Mouse (Mus musculus) kidney, embryonic 16.5 days (tissue): ENCODE measurements around the gene Olfr1362. TPM values are rescaled to one million over a fixed set of nuclear protein-coding genes. Genes with fewer than 3 reads are reported as not detected.

Experiments used
- ATAC-seq: fragments of 200-750 bp; cut with Nextera tagmentation; 2 replicates; pipeline ENCODE4 v1.8.0; 2017; ENCODE audit warnings: moderate TSS enrichment; ENCODE audit not compliant: low FRiP score, low TSS enrichment
- H3K27ac ChIP-seq: fragments of 300-500 bp; sonication (generic); 2 replicates; pipeline ENCODE4 v1.5.1; 2014; ENCODE audit warnings: low read length
- H3K27me3 ChIP-seq: fragments of 300-500 bp; sonication (generic); 2 replicates; pipeline ENCODE4 v1.6.1; 2014; ENCODE audit warnings: low read length, control low read depth, mixed read lengths; ENCODE audit not compliant: insufficient read depth
- H3K36me3 ChIP-seq: fragments of 300-500 bp; sonication (generic); 2 replicates; pipeline ENCODE4 v1.6.1; 2014; ENCODE audit warnings: low read length, control low read depth, mixed read lengths; ENCODE audit not compliant: insufficient read depth
- H3K4me1 ChIP-seq: fragments of 300-500 bp; sonication (generic); 2 replicates; pipeline ENCODE4 v1.6.1; 2014; ENCODE audit warnings: low read length, control low read depth, mixed read lengths; ENCODE audit not compliant: insufficient read depth
- H3K4me2 ChIP-seq: fragments of 300-500 bp; sonication (generic); replicated peaks from 2 replicates; pipeline ENCODE4 v1.6.1; 2014; ENCODE audit warnings: low read depth, low read length
- H3K4me3 ChIP-seq: fragments of 300-500 bp; sonication (generic); 2 replicates; pipeline ENCODE4 v1.5.1; 2014; ENCODE audit warnings: mild to moderate bottlenecking, low read length
- H3K9ac ChIP-seq: fragments of 300-500 bp; sonication (generic); replicated peaks from 2 replicates; pipeline ENCODE4 v1.6.1; 2014; ENCODE audit warnings: low read length
- H3K9me3 ChIP-seq: fragments of 300-500 bp; sonication (generic); 2 replicates; pipeline ENCODE4 v1.6.1; 2016; ENCODE audit warnings: low read length, control low read depth
- WGBS: fragments of 180-500 bp; shearing (Covaris S2); extraction: QIAGEN DNeasy Blood & Tissue Kit; methylation state at CpG from one replicate; pipeline ENCODE4 v1.1.7; 2014; 5-methylcytosine and 5-hydroxymethylcytosine counted together
- polyA plus RNA-seq: library from polyadenylated mRNA; unstranded; fragments of >200 nt; fragmentation: Nextera tagmentation; extraction: Ambion mirVana; gene quantifications from 2 replicates; pipeline ENCODE4 v1.2.1, GENCODE M21; 2015

Olfr1362 gene
- not detected in 2 replicates for polyA plus RNA-seq

DNA sequence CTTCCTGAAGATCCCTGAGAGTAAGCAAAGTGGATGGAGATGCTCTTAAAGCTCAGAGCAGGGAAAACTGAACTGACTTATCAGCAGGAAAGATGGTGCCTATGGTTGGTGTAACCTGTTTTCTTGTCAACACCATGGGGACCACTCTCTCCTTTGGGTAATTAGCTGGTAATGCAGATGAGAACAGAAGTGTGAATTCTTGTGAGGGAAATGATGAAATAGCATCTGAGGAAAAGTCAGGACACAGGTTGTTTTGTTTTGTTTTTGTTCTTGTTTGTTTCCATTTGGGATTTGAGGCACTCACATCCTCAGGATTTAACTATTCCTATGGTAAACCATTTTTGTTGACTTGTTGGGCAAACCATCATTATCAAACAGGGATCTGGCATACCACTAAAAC, at the start of gene Olfr1362:
Olfr1362 (minus strand) TSS at position 101 of the 400 bp plus-strand sequence.
- Histone ChIP-seq H3K36me3 (no peaks in the 10 kb centered on the region), H3K27ac (no peak within 1 kb of the TSS), H3K4me2 (no peak within 1 kb of the TSS), H3K27me3 (no peaks in the 10 kb centered on the region), H3K4me3 (no peak within 1 kb of the TSS), H3K4me1 (no peaks in the 10 kb centered on the region), H3K9me3 (no peaks in the 10 kb centered on the region), H3K9ac (no peak within 1 kb of the TSS)
- ATAC-seq = no peak

DNA sequence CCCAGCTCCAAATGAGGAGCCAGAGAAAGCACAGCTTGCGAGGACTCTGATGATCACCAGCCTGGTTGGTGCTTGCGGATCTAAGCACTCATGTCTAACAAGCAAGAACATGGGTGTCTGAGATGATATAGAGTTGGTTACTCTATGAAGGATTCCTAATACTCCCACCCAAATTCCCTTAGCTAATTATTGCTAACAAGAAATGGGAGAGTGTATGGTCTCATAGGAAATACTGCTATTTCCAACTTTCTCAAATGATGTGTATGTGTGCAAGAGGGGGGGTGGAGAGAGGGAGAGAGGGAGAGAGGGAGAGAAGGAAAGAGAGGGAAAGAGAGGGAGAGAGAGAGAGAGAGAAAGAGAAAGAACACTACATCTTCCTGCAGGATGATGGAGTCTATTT, 49.5 kb upstream of the Olfr1362 start, which contains the start of gene Olfr1361:
Olfr1361 (minus strand) TSS at position 101 of the 400 bp plus-strand sequence.
- H3K4me1 ChIP-seq = no peaks in the 10 kb centered on the region
- no peak within 1 kb of the TSS for H3K4me3 ChIP-seq
- no peak for ATAC-seq
- no peak within 1 kb of the TSS for H3K9ac ChIP-seq
- no peak within 1 kb of the TSS for H3K27ac ChIP-seq
- H3K4me2 ChIP-seq = no peak within 1 kb of the TSS
- H3K36me3 ChIP-seq = no peaks in the 10 kb centered on the region
- no peaks in the 10 kb centered on the region for H3K9me3 ChIP-seq
- H3K27me3 ChIP-seq = no peaks in the 10 kb centered on the region
- 36% methylated on average over 2 of the region's 2 CpGs for WGBS

DNA sequence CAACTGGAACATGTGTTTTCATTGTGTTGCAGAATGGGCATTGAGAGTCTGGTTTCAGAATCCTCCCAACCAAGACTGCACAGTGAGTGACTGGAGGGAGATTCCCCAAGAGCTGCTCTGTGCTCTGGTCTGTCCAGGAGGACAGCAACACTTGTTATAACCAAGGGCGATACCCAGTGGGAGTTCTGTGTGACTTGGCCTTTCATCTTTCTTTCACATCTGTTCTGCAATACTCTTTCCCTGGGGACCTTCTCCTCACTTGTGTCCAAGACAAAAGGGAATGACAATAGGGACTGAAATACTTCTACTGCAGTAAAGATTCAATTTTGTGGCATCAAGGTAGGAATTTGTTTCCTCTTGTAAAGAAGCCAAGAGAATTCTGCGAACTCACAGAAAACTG, 28.6 kb upstream of the Olfr1362 start, which contains the start of gene Olfr11:
Olfr11 (minus strand) TSS at position 101 of the 400 bp plus-strand sequence.
- no peak within 1 kb of the TSS for H3K9ac ChIP-seq
- H3K4me1 ChIP-seq = no peaks in the 10 kb centered on the region
- WGBS = 85% methylated on average over 2 of the region's 2 CpGs
- H3K4me3 ChIP-seq = no peak within 1 kb of the TSS
- no peak within 1 kb of the TSS for H3K27ac ChIP-seq
- no peak within 1 kb of the TSS for H3K4me2 ChIP-seq
- no peaks in the 10 kb centered on the region for H3K36me3 ChIP-seq
- H3K9me3 ChIP-seq = no peaks in the 10 kb centered on the region
- no peak for ATAC-seq
- no peaks in the 10 kb centered on the region for H3K27me3 ChIP-seq

DNA sequence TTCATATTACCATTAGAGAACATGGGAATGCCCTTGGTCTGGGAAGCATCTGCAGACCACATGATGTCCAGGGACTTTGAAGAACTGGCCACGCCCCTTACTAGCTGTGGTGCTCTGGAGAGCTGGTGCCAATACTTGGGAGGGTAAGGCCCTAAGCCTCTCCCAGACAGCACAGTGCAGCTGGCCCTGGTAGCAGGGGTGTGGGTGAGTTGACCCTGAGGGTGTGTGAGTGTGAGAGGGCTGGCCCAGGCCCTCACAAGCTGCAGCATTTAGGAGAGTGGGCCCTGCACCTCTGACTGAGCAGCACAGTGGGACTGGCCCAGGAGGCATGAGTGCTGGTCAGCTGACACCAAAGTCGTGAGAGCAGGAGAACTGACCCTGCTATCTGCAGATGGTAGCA, 22.2 kb downstream of the Olfr1362 start:
- Histone ChIP-seq H3K27ac (no peak overlapping the region), H3K4me3 (no peak overlapping the region), H3K4me2 (no peak overlapping the region), H3K36me3 (no peaks in the 10 kb centered on the region), H3K9ac (no peak overlapping the region), H3K4me1 (no peaks in the 10 kb centered on the region), H3K9me3 (no peaks in the 10 kb centered on the region), H3K27me3 (no peaks in the 10 kb centered on the region)
- 71% methylated on average over 2 of the region's 2 CpGs for WGBS
- no peak for ATAC-seq

DNA sequence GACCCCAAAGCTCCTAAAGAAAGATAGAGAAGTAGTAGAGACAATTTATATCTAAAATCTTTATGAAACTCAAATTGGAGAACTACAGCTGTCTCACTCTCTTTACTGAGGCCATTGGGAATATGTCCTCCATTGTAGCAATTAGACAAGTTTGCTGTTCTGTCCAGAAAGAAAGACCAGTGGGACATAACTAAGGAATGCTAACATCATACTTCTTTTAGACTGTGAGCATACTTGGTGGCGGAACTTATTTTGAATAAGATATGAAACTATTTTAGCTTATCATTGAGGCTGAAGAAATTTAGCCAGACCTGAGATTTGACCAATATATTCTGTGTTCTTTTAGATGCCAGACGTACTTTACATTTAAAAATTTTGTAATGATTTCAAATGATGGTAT, 32.2 kb downstream of the Olfr1362 start, which contains the start of gene Olfr1364:
Olfr1364 (minus strand) TSS at position 101 of the 400 bp plus-strand sequence.
- H3K4me3 ChIP-seq = no peak within 1 kb of the TSS
- no peak for ATAC-seq
- WGBS = 88% methylated on average over 2 of the region's 2 CpGs
- no peak within 1 kb of the TSS for H3K27ac ChIP-seq
- no peak within 1 kb of the TSS for H3K9ac ChIP-seq
- no peaks in the 10 kb centered on the region for H3K36me3 ChIP-seq
- no peak within 1 kb of the TSS for H3K4me2 ChIP-seq
- no peaks in the 10 kb centered on the region for H3K27me3 ChIP-seq
- no peaks in the 10 kb centered on the region for H3K9me3 ChIP-seq
- no peaks in the 10 kb centered on the region for H3K4me1 ChIP-seq

Other genes with a start within 250 kb of the Olfr1362 start
- gene Zkscan3, start 211.3 kb downstream of the Olfr1362 start, polyA plus RNA-seq = 88.0 and 91.8 TPM in 2 replicates
- 3.8 and 4.7 TPM in 2 replicates for gene Pgbd1, start 173.0 kb downstream of the Olfr1362 start, polyA plus RNA-seq
- gene Zscan26, start 160.3 kb downstream of the Olfr1362 start, polyA plus RNA-seq = 22.9 and 32.2 TPM in 2 replicates
- gene Nkapl, start 145.5 kb downstream of the Olfr1362 start, polyA plus RNA-seq = 1.9 and 2.3 TPM in 2 replicates
- gene Zkscan4, start 135.1 kb downstream of the Olfr1362 start, polyA plus RNA-seq = 4.5 TPM in 2 replicates
- not detected in 2 replicates for gene Gm10065, start 134.6 kb downstream of the Olfr1362 start, polyA plus RNA-seq
- gene AK157302, start 118.8 kb downstream of the Olfr1362 start, polyA plus RNA-seq = 0.46 and 1.6 TPM in 2 replicates
- 9.9 and 19.3 TPM in 2 replicates for gene Gm11273, start 112.6 kb downstream of the Olfr1362 start, polyA plus RNA-seq
- gene Zkscan8, start 82.9 kb downstream of the Olfr1362 start, polyA plus RNA-seq = 6.8 and 7.0 TPM in 2 replicates
- 0.16 and 0.17 TPM in 2 replicates for gene Olfr1366, start 71.2 kb downstream of the Olfr1362 start, polyA plus RNA-seq
- gene Olfr1535, start 54.1 kb downstream of the Olfr1362 start, polyA plus RNA-seq = not detected in 2 replicates
- not detected in 2 replicates for gene Olfr1364, start 32.3 kb downstream of the Olfr1362 start, polyA plus RNA-seq
- not detected in 2 replicates for gene Olfr11, start 28.5 kb upstream of the Olfr1362 start, polyA plus RNA-seq
- gene Olfr1361, start 49.4 kb upstream of the Olfr1362 start, polyA plus RNA-seq = not detected in 2 replicates
- gene Olfr1360, start 63.4 kb upstream of the Olfr1362 start, polyA plus RNA-seq = not detected in 2 replicates
- not detected in 2 replicates for gene Olfr1359, start 84.1 kb upstream of the Olfr1362 start, polyA plus RNA-seq
- gene Hist1h2bl, start 102.1 kb upstream of the Olfr1362 start, polyA plus RNA-seq = 1.9 and 3.8 TPM in 2 replicates
- 13.5 and 20.3 TPM in 2 replicates for gene Hist1h2ai, start 102.4 kb upstream of the Olfr1362 start, polyA plus RNA-seq
- 6.2 and 12.4 TPM in 2 replicates for gene Hist1h3h, start 103.6 kb upstream of the Olfr1362 start, polyA plus RNA-seq
- 4.3 and 4.4 TPM in 2 replicates for gene Hist1h2bm, start 108.0 kb upstream of the Olfr1362 start, polyA plus RNA-seq
- gene Hist1h4j, start 121.0 kb upstream of the Olfr1362 start, polyA plus RNA-seq = 1.4 and 1.6 TPM in 2 replicates
- 4.3 and 5.9 TPM in 2 replicates for gene Hist1h4k, start 136.5 kb upstream of the Olfr1362 start, polyA plus RNA-seq
- 24.4 and 25.9 TPM in 2 replicates for gene Hist1h2ak, start 139.8 kb upstream of the Olfr1362 start, polyA plus RNA-seq
- gene Hist1h2bn, start 140.1 kb upstream of the Olfr1362 start, polyA plus RNA-seq = 2.2 and 3.1 TPM in 2 replicates
- gene Hist1h1b, start 166.6 kb upstream of the Olfr1362 start, polyA plus RNA-seq = 17.4 and 17.8 TPM in 2 replicates
- 98.9 and 117 TPM in 2 replicates for gene Hist1h3i, start 169.3 kb upstream of the Olfr1362 start, polyA plus RNA-seq
- 3.4 and 6.0 TPM in 2 replicates for gene Hist1h2an, start 173.2 kb upstream of the Olfr1362 start, polyA plus RNA-seq
- gene Hist1h2bp, start 173.4 kb upstream of the Olfr1362 start, polyA plus RNA-seq = 2.0 and 2.2 TPM in 2 replicates
- gene Hist1h2bq, start 196.2 kb upstream of the Olfr1362 start, polyA plus RNA-seq = 22.0 and 25.6 TPM in 2 replicates
- gene Hist1h2ao, start 196.4 kb upstream of the Olfr1362 start, polyA plus RNA-seq = 2.1 TPM in 1 of 2 replicates, not detected in the other
- not detected in 2 replicates for gene Hist1h4m, start 197.7 kb upstream of the Olfr1362 start, polyA plus RNA-seq
- 13.6 and 14.5 TPM in 2 replicates for gene Hist1h4n, start 218.2 kb upstream of the Olfr1362 start, polyA plus RNA-seq
- gene Hist1h2ap, start 219.5 kb upstream of the Olfr1362 start, polyA plus RNA-seq = 2,785 and 3,191 TPM in 2 replicates
- gene Hist1h2br, start 219.7 kb upstream of the Olfr1362 start, polyA plus RNA-seq = 22.6 and 26.0 TPM in 2 replicates